Mouse (Mus musculus) kidney, postnatal 0 days (tissue): ENCODE results near the gene Exosc5. TPM values are rescaled to one million over a fixed set of nuclear protein-coding genes. Genes with fewer than 3 reads are reported as not detected.

Experiments
- ATAC-seq: fragments of 200-750 bp; cut with Nextera tagmentation; replicated peaks from 2 replicates; pipeline ENCODE4 v1.8.0; 2017; ENCODE audit warnings: low read depth, moderate number of reproducible peaks, moderate TSS enrichment, moderate library complexity; ENCODE audit not compliant: low FRiP score
- DNase-seq: peaks from one replicate; pipeline ENCODE4 v3.0.0-alpha.2; 2016; ENCODE audit warnings: low spot score
- H3K27ac ChIP-seq: fragments of 300-500 bp; sonication (generic); 2 replicates; pipeline ENCODE4 v1.5.1; 2014; ENCODE audit warnings: mild to moderate bottlenecking
- H3K27me3 ChIP-seq: fragments of 300-500 bp; sonication (generic); 2 replicates; pipeline ENCODE4 v1.6.1; 2014; ENCODE audit warnings: low read length, mixed read lengths; ENCODE audit not compliant: insufficient read depth
- H3K36me3 ChIP-seq: fragments of 300-500 bp; sonication (generic); 2 replicates; pipeline ENCODE4 v1.6.1; 2014; ENCODE audit warnings: low read length, mixed read lengths; ENCODE audit not compliant: insufficient read depth
- H3K4me1 ChIP-seq: fragments of 300-500 bp; sonication (generic); replicated peaks from 2 replicates; pipeline ENCODE4 v1.6.1; 2014; ENCODE audit warnings: antibody characterized with exemption, low read length, mixed read lengths; ENCODE audit not compliant: insufficient read depth
- H3K4me2 ChIP-seq: fragments of 300-500 bp; sonication (generic); 2 replicates; pipeline ENCODE4 v1.6.1; 2014; ENCODE audit warnings: mild to moderate bottlenecking, low read length, moderate library complexity, mixed read lengths
- H3K4me3 ChIP-seq: fragments of 300-500 bp; sonication (generic); replicated peaks from 2 replicates; pipeline ENCODE4 v1.5.1; 2014; ENCODE audit warnings: low read depth, low read length
- H3K9ac ChIP-seq: fragments of 300-500 bp; sonication (generic); 2 replicates; pipeline ENCODE4 v1.6.1; 2014; ENCODE audit warnings: low read depth, low read length
- H3K9me3 ChIP-seq: fragments of 300-500 bp; sonication (generic); replicated peaks from 2 replicates; pipeline ENCODE4 v1.6.1; 2016; ENCODE audit warnings: low read length, inconsistent platforms, mixed read lengths
- CTCF ChIP-seq: IDR thresholded peaks from 2 replicates; pipeline ENCODE4 v1.5.1; 2016; ENCODE audit warnings: antibody characterized with exemption, low read depth, mild to moderate bottlenecking, moderate library complexity
- WGBS: fragments of 180-500 bp; shearing (Covaris S2); extraction: QIAGEN DNeasy Blood & Tissue Kit; methylation state at CpG from one replicate; pipeline ENCODE4 v1.1.7; 2014; 5-methylcytosine and 5-hydroxymethylcytosine counted together
- polyA plus RNA-seq: library from polyadenylated mRNA; unstranded; fragments of >200 nt; fragmentation: Nextera tagmentation; extraction: Ambion mirVana; gene quantifications from 2 replicates; pipeline ENCODE4 v1.2.1, GENCODE M21; 2015

The Exosc5 gene
- polyA plus RNA-seq, 1 experiment from 2014 or later: 76.8 TPM

DNA sequence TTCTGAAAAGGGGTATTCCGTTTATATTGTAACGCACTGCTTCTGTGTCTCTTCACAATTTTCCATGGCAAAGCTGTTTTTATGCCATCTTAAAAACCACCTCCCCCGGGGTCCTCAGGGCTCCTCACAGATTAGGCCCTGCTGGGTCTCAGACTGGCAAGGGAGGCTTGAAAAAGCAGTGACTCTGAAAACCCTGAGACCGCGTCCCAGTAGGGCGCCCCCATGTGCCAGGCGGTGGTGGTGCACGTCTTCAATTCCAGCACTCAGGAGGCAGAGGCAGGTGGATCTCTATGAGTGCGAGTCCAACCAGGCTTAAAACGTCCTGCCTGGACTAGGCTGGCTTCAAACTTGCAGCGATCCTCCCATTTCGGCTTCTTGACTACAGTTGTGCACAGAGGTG is 41.8 kb downstream of the Exosc5 start:
- no peaks in the 10 kb centered on the region for H3K27me3 ChIP-seq
- H3K4me3 ChIP-seq: no peak overlapping the region
- no peaks in the 10 kb centered on the region for H3K9me3 ChIP-seq
- ATAC-seq: no peak
- no peak overlapping the region for H3K27ac ChIP-seq
- no peak overlapping the region for H3K4me2 ChIP-seq
- DNase-seq: no peak
- H3K4me1 ChIP-seq: 0 out of 2 replicates have a peak, but pooled peaks cover 3% of the 10 kb centered on the region
- no peak overlapping the region for H3K9ac ChIP-seq
- H3K36me3 ChIP-seq: 0 out of 2 replicates have a peak, but pooled peaks cover 4% of the 10 kb centered on the region
- WGBS: 83% methylated on average over 12 of the region's 12 CpGs
- peak; percentile 28; the same call in 1 of the 2 replicates for TF ChIP-seq CTCF

DNA sequence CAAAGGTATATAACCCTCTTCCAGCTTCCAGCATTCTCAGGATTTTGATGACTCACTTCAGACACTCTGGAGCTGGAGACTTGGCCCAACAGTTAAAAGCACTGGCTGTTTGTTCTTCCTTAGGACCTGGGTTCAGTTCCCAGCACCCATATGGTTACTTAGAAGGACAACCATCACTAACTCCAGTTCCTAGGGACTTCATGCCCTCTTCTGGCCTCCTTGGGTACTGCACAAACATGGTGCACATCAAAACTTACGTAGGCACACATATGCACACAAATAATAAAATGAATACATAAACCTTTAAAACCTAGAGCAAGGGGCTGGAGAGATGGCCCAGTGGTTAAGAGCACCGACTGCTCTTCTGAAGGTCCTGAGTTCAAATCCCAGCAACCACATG is 43.4 kb downstream of the Exosc5 start:
- Histone ChIP-seq H3K27me3 (no peaks in the 10 kb centered on the region), H3K4me3 (no peak overlapping the region), H3K4me2 (no peak overlapping the region), H3K4me1 (peaks cover 10% of the 10 kb centered on the region; the same call in 1 of the 2 replicates), H3K9ac (no peak overlapping the region), H3K9me3 (no peaks in the 10 kb centered on the region), H3K36me3 (0 out of 2 replicates have a peak, but pooled peaks cover 4% of the 10 kb centered on the region), H3K27ac (no peak overlapping the region)
- 98% methylated on average over 2 of the region's 2 CpGs for WGBS
- no peak for DNase-seq
- ATAC-seq: no peak
- peak; percentile 44; the same call in 1 of the 2 replicates for TF ChIP-seq CTCF

DNA sequence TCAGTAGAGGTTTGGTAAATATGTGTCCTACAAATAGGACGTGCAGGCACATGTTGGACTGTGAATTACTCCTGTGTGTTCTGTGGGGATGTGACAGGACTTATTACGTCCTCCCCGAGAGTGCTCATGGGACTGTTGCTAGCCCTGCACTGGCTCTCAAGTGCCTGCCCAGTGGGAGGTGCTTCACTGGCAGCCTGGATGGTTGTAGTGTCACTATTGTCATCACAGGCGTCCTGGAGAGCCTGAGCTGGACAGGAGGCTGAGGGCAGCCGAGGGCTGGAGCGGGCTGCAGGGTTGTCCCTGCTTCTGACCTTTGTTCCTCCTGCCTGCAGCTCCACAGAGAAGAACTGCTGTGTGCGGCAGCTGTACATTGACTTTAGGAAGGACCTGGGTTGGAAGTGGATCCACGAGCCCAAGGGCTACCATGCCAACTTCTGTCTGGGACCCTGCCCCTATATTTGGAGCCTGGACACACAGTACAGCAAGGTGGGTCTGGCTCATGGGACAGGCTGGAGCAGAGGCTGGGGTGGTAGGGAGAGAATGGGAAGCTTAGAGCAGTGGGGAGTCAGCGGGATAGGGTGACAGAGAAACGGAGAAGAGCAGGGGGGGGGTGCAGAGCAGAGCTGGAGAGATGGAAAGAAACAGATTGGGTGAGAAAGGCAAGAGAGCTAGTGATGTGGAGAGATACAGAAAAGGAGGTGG is 45.0 kb downstream of the Exosc5 start:
- DNase-seq: no peak
- peaks cover 18% of the 10 kb centered on the region for H3K4me1 ChIP-seq

DNA sequence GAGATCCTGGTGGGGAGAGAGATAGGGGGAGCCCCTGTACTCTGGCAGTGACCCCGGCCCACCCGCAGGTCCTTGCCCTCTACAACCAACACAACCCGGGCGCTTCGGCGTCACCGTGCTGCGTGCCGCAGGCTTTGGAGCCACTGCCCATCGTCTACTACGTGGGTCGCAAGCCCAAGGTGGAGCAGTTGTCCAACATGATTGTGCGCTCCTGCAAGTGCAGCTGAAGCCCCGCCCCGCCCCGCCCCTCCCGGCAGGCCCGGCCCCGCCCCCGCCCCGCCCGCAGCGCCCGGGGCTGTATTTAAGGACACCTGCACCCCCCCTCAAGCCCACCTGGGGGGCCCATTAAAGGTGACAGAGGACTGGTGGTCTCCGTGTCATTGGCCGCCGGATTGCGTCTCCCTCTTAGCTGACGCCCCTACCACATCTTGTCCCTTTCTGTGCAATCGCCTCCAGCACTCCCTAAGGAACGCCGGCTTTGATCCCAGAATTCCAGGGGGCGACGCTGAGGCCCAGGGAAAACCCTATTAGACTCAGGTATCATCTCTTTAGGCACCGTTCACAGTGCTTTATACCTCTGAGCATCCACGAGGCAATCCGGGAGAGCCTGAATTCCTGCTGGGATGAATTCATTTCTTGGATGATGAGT is 45.9 kb downstream of the Exosc5 start:
- ATAC-seq (no peak; the same call in 1 of the 2 replicates), DNase-seq (no peak)
- H3K4me1 ChIP-seq: peaks cover 18% of the 10 kb centered on the region
- H3K36me3 ChIP-seq: 0 out of 2 replicates have a peak, but pooled peaks cover 4% of the 10 kb centered on the region
- H3K9ac ChIP-seq: peak overlapping the region; percentile 23; the same call in 1 of the 2 replicates
- peak overlapping the region; percentile 9; the same call in 1 of the 2 replicates for H3K4me3 ChIP-seq
- no peaks in the 10 kb centered on the region for H3K27me3 ChIP-seq
- H3K27ac ChIP-seq: no peak overlapping the region
- WGBS: 12% methylated on average over 37 of the region's 37 CpGs
- no peaks in the 10 kb centered on the region for H3K9me3 ChIP-seq
- peak overlapping the region; percentile 48 for H3K4me2 ChIP-seq
- TF ChIP-seq CTCF: no peak

More for the DNA sequence above, 45.0 kb downstream of the Exosc5 start:
- Histone ChIP-seq H3K27ac (no peak overlapping the region), H3K27me3 (no peaks in the 10 kb centered on the region), H3K9me3 (no peaks in the 10 kb centered on the region), H3K9ac (no peak overlapping the region), H3K36me3 (0 out of 2 replicates have a peak, but pooled peaks cover 4% of the 10 kb centered on the region), H3K4me3 (no peak overlapping the region), H3K4me2 (no peak overlapping the region)
- 38% methylated on average over 10 of the region's 10 CpGs for WGBS
- no peak for ATAC-seq
- no peak for TF ChIP-seq CTCF

DNA sequence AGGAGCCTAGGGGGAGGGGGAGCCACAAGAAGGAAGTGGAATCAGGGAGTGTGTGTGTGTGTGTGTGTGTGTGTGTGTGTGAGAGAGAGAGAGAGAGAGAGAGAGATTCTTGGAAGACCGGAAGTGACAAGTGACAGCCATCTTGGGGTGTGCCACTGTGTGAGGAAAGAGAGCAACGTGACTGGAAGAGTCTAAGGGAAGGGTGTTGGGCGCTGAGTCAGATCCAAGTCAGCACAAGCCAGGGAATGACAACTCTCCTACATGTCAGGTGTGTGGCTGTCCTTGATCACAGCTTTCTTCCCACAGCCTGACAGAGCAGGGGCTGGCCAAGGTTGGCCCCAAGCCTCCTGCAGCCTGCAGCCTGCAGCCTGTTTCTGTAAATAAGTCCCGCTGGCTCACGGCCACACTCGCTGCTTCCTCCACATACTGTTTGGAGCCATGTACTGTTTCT is 46.9 kb downstream of the Exosc5 start:
- H3K36me3 ChIP-seq: 0 out of 2 replicates have a peak, but pooled peaks cover 4% of the 10 kb centered on the region
- 0 out of 2 replicates have a peak overlapping the region, but pooled peaks have one; percentile 25 for H3K27ac ChIP-seq
- peak; percentile 45 for DNase-seq
- no peak overlapping the region for H3K9ac ChIP-seq
- TF ChIP-seq CTCF: no peak
- H3K4me3 ChIP-seq: no peak overlapping the region
- 55% methylated on average over 6 of the region's 6 CpGs for WGBS
- H3K4me1 ChIP-seq: peaks cover 18% of the 10 kb centered on the region
- no peak for ATAC-seq
- no peaks in the 10 kb centered on the region for H3K9me3 ChIP-seq
- no peak overlapping the region for H3K4me2 ChIP-seq
- H3K27me3 ChIP-seq: no peaks in the 10 kb centered on the region

DNA sequence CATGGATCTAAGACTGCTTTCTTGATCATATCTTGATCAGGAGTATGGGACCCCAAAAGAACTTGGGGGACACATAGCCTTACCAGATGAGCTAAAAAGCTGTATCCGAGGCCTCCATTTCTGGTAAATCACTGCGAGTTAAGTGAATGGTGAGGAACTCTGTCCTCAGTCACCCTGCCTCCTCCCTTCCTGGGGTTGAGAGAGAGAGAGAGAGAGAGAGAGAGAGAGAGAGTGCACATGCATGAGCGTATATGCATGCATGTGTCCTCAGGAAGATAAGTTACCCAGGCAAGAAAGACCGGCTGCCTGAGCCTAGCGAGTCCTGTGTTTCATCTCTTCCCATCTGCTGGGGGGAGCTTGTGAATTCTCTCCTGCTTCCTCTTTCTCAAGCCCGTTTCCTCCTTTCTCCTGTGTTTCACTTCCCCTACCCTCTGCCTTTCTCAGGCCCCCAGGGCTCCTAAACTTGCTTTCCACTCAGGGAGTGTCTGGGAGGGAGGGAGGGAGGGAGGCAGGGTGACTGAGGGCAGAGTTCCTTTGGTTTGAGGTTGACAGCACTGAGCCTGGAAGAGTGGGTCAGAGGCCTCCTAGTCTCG is 47.7 kb downstream of the Exosc5 start:
- H3K36me3 ChIP-seq: 0 out of 2 replicates have a peak, but pooled peaks cover 6% of the 10 kb centered on the region
- no peaks in the 10 kb centered on the region for H3K9me3 ChIP-seq
- no peak overlapping the region for H3K4me3 ChIP-seq
- peak overlapping the region; percentile 74; the same call in 1 of the 2 replicates for H3K27ac ChIP-seq
- no peak overlapping the region for H3K4me2 ChIP-seq
- no peak overlapping the region for H3K9ac ChIP-seq
- DNase-seq: peak; percentile 47
- TF ChIP-seq CTCF: no peak
- WGBS: 47% methylated on average over 7 of the region's 7 CpGs
- ATAC-seq: no peak
- no peaks in the 10 kb centered on the region for H3K27me3 ChIP-seq
- H3K4me1 ChIP-seq: peaks cover 22% of the 10 kb centered on the region
